15 mouse cellular contexts compared by ENCODE assay signal in the genomic region with DNA sequence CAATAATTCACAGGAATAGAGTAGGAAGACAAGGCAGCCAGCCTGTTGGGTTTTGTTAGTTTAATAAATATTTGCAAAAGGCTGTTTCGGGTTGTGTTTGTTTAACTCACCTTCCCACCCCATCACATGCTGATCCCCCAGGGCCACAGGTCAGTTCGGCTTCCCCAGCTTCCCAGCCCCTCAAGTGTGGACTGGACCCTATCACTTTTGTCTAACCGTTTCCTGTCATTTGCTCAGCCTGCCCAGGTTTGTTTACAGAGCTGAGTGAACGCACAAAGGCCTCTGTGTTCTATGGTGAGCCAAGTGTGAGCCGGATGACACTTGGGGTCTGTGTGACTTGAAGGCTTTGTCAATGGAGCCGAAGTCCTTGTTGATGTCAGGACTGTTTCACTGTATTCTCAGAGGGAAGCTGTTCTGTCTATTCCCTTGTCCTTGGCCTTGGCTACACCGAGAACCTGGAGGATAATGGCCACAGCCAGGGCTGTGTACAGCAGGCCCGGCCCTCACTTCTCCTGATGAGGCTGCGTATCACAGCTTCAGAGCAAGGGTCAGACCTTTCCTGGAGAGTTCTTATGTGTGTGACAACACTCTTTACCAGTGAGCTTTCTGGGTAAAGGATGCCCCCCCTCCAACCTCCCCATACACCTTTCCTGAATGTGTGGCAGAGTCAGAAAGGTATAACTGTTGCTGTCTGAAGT. TPM values are rescaled to one million over a fixed set of nuclear protein-coding genes. Genes with fewer than 3 reads are reported as not detected.
A peak's percentile ranks its signal among the peaks of the same experiment; 100 is the strongest.
DNase-seq lines count a peak whose midpoint lies in the region; ATAC-seq and TF ChIP-seq lines count a peak whose summit lies in the region.
"Had no signal": no experiment of that assay in that cellular context is flagged by ENCODE, and none has a peak within 500 bp of the region (broad histone marks: within the 10 kb centered on the region; RNA-seq: fewer than 3 reads in every experiment).

No protein-coding gene starts in this region.

- ATAC-seq in lung, postnatal 0 days = peak; percentile 11; the same call in 1 of the 2 replicates
- ATAC-seq in intestine, embryonic 15.5 days = peak; percentile 75
- ATAC-seq in liver, postnatal 0 days = peak; percentile 69

- H3K9me3 ChIP-seq in lung, postnatal 0 days (ENCODE audit: low read length) = no peaks in the 10 kb centered on the region
- no peaks in the 10 kb centered on the region for H3K9me3 ChIP-seq in intestine, embryonic 15.5 days
- no peaks in the 10 kb centered on the region for H3K9me3 ChIP-seq in liver, postnatal 0 days (ENCODE audit: low read length)
- H3K9me3 ChIP-seq: heart, embryonic 13.5 days; hindbrain, embryonic 12.5 days had no signal

- no peak overlapping the region for H3K4me3 ChIP-seq in lung, postnatal 0 days (ENCODE audit: low read depth, low read length)
- no peak overlapping the region for H3K4me3 ChIP-seq in lung, adult 2 months (replicated peaks; ENCODE audit: extremely low read depth, low read depth, low read length)
- H3K4me3 ChIP-seq in intestine, embryonic 15.5 days (replicated peaks) = no peak overlapping the region
- H3K4me3 ChIP-seq in liver, postnatal 0 days (ENCODE audit: low read depth, low read length) = no peak overlapping the region
- H3K4me3 ChIP-seq: heart, embryonic 13.5 days; hindbrain, embryonic 12.5 days had no signal

- TF ChIP-seq CTCF in lung, postnatal 0 days (IDR thresholded peaks at IDR 0.05) = no peak
- no peak for TF ChIP-seq CTCF in lung, adult 2 months (IDR thresholded peaks at IDR 0.05; ENCODE audit: insufficient read depth, low read length)
- no peak for TF ChIP-seq CTCF in liver, postnatal 0 days (IDR thresholded peaks at IDR 0.05; ENCODE audit: low read depth)

- no peak overlapping the region for H3K9ac ChIP-seq in lung, postnatal 0 days (replicated peaks; ENCODE audit: low read depth)
- no peak overlapping the region for H3K9ac ChIP-seq in intestine, embryonic 15.5 days
- no peak overlapping the region for H3K9ac ChIP-seq in liver, postnatal 0 days (replicated peaks)
- H3K9ac ChIP-seq: heart, embryonic 13.5 days; hindbrain, embryonic 12.5 days had no signal

- H3K4me2 ChIP-seq in lung, postnatal 0 days (replicated peaks; ENCODE audit: low read depth, low read length) = no peak overlapping the region
- H3K4me2 ChIP-seq in intestine, embryonic 15.5 days (replicated peaks) = no peak overlapping the region
- H3K4me2 ChIP-seq in liver, postnatal 0 days (ENCODE audit: low read depth, low read length) = no peak overlapping the region
- H3K4me2 ChIP-seq: heart, embryonic 13.5 days; hindbrain, embryonic 12.5 days had no signal

- H3K36me3 ChIP-seq in lung, postnatal 0 days (ENCODE audit: insufficient read depth, low read length) = no peaks in the 10 kb centered on the region
- H3K36me3 ChIP-seq in intestine, embryonic 15.5 days = no peaks in the 10 kb centered on the region
- H3K36me3 ChIP-seq in liver, postnatal 0 days (replicated peaks; ENCODE audit: insufficient read depth, low read length) = no peaks in the 10 kb centered on the region
- H3K36me3 ChIP-seq: heart, embryonic 13.5 days; hindbrain, embryonic 12.5 days had no signal

- 29% methylated on average over 9 of the region's 9 CpGs for WGBS in lung, postnatal 0 days
- 43% methylated on average over 9 of the region's 9 CpGs for WGBS in lung, adult 2 months
- 21% methylated on average over 9 of the region's 9 CpGs for WGBS in intestine, embryonic 15.5 days
- WGBS in liver, postnatal 0 days (ENCODE audit: insufficient replicate concordance) = 43% methylated on average over 9 of the region's 9 CpGs

- no peak overlapping the region for H3K27ac ChIP-seq in lung, postnatal 0 days (ENCODE audit: low read length)
- H3K27ac ChIP-seq in intestine, embryonic 15.5 days = peak overlapping the region; percentile 65
- peak overlapping the region; percentile 78 for H3K27ac ChIP-seq in liver, postnatal 0 days (ENCODE audit: low read depth)
- H3K27ac ChIP-seq: heart, embryonic 13.5 days; hindbrain, embryonic 12.5 days; macrophage had no signal

- H3K4me1 ChIP-seq in lung, postnatal 0 days (ENCODE audit: insufficient read depth, low read depth, low read length) = no peaks in the 10 kb centered on the region
- peaks cover 16% of the 10 kb centered on the region for H3K4me1 ChIP-seq in lung, adult 2 months (ENCODE audit: control insufficient read depth, insufficient read depth, low read length)
- peaks cover 31% of the 10 kb centered on the region for H3K4me1 ChIP-seq in intestine, embryonic 15.5 days (replicated peaks)
- peaks cover 11% of the 10 kb centered on the region for H3K4me1 ChIP-seq in liver, postnatal 0 days (ENCODE audit: insufficient read depth)

- no peak for TF ChIP-seq POLR2A in lung, adult 2 months (IDR thresholded peaks at IDR 0.05; ENCODE audit: borderline replicate concordance, extremely low read depth, low read depth, low read length)

- TF ChIP-seq EP300 in lung, postnatal 0 days (IDR thresholded peaks at IDR 0.05) = no peak
- no peak for TF ChIP-seq EP300 in liver, postnatal 0 days (IDR thresholded peaks at IDR 0.05; ENCODE audit: low read depth)

- no peaks in the 10 kb centered on the region for H3K27me3 ChIP-seq in lung, postnatal 0 days (replicated peaks; ENCODE audit: insufficient read depth, low read length)
- H3K27me3 ChIP-seq in intestine, embryonic 15.5 days (replicated peaks) = no peaks in the 10 kb centered on the region
- no peaks in the 10 kb centered on the region for H3K27me3 ChIP-seq in liver, postnatal 0 days (ENCODE audit: insufficient read depth, low read length)
- H3K27me3 ChIP-seq: heart, embryonic 13.5 days; hindbrain, embryonic 12.5 days had no signal

- DNase-seq in lung, postnatal 0 days (ENCODE audit: low spot score) = no peak
- no peak for DNase-seq in lung, adult 2 months
- DNase-seq in liver, postnatal 0 days = no peak
- no peak for DNase-seq in left cerebral cortex, adult 18-20 months (ENCODE audit: low spot score in 2 of 2)
- no peak for DNase-seq in left cerebral cortex, adult 11 months (ENCODE audit: low spot score)
- DNase-seq in adrenal gland, adult 18-20 months (ENCODE audit: low spot score in 2 of 2) = no peak
- DNase-seq: cerebellum, postnatal 14 days; kidney, adult 18-20 months; kidney, postnatal 25 days; left cerebral cortex, postnatal 4 days; midbrain, embryonic 14.5 days had no signal

RNA-seq across cellular contexts. Expression of a gene that starts 24.2 kb away (rescaled TPM):
- 1.8 and 2.1 TPM in 2 replicates for polyA plus RNA-seq in lung, postnatal 0 days (2015; fragmentation: Nextera tagmentation; extraction: Ambion mirVana)
- polyA plus RNA-seq in lung, adult 2 months (2012; rRNA removed) = 7.1 and 10.9 TPM in 2 replicates
- polyA plus RNA-seq in intestine, embryonic 15.5 days (2015; fragmentation: Nextera tagmentation; extraction: Ambion mirVana) = 4.8 and 4.9 TPM in 2 replicates
- polyA plus RNA-seq in liver, postnatal 0 days (2015; fragmentation: Nextera tagmentation; extraction: Ambion mirVana) = 0.62 TPM in 2 replicates
- 100 to 1,000 TPM; 121 to 135 TPM for total RNA-seq in left cerebral cortex, adult 18-20 months (2021)
- total RNA-seq in adrenal gland, adult 18-20 months (2021) = 10 to 100 TPM in 1 of 2 experiments, 1 to 10 TPM in 1; 9.7 to 13.4 TPM

Comparison
In these comparisons a context has a peak if more than half of its experiments do, and no peak if none do; other contexts are left out.
1. ATAC-seq: peak in every context shown above with its lines; median percentile 75 in intestine, embryonic 15.5 days; 69 in liver, postnatal 0 days; 11 in lung, postnatal 0 days.